Mouse (Mus musculus): ENCODE measurements around the gene Tap2.

DNA sequence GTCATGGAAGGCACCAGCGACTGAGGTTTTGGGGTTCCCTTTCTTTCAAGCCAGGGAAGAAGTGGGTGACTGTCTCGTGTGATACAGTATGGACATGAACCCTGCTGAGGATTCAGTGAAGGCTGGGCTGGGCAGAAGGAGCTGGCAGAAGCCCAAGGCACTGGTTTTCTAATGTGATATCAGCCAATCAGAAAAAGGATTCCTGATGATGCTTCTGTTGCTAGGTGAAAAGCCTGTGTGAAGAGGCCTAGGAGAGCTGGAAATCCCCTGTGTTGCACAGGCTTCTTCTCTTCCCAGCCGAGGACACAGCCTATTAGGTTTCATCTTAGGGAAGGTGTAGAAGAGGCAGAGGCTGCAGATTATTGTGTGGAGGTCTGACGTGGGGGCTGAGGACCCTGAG is 58.2 kb downstream of the Tap2 start:
- no peak for TF ChIP-seq CTCF (IDR thresholded peaks at IDR 0.05; ENCODE audit: low read depth, low read length)
- TF ChIP-seq POLR2A (IDR thresholded peaks at IDR 0.05; ENCODE audit: borderline replicate concordance, low read depth, low read length): no peak

Data from bone marrow macrophage, adult 2 months (primary cell).